Mouse (Mus musculus) kidney, embryonic 16.5 days (tissue): ENCODE data around the gene Nip7. TPM values are rescaled to one million over a fixed set of nuclear protein-coding genes. Genes with fewer than 3 reads are reported as not detected.
A peak's percentile ranks its signal among the peaks of the same experiment; 100 is the strongest.
"Not testable (repeated sequence)": the region's sequence is repeated elsewhere in the genome, so short reads cannot be mapped to it uniquely, and the experiment has no call there.

Experiments
- ATAC-seq: fragments of 200-750 bp; cut with Nextera tagmentation; 2 replicates; pipeline ENCODE4 v1.8.0; 2017; ENCODE audit warnings: moderate TSS enrichment; ENCODE audit not compliant: low FRiP score, low TSS enrichment
- H3K27ac ChIP-seq: fragments of 300-500 bp; sonication (generic); 2 replicates; pipeline ENCODE4 v1.5.1; 2014; ENCODE audit warnings: low read length
- H3K27me3 ChIP-seq: fragments of 300-500 bp; sonication (generic); 2 replicates; pipeline ENCODE4 v1.6.1; 2014; ENCODE audit warnings: low read length, control low read depth, mixed read lengths; ENCODE audit not compliant: insufficient read depth
- H3K36me3 ChIP-seq: fragments of 300-500 bp; sonication (generic); 2 replicates; pipeline ENCODE4 v1.6.1; 2014; ENCODE audit warnings: low read length, control low read depth, mixed read lengths; ENCODE audit not compliant: insufficient read depth
- H3K4me1 ChIP-seq: fragments of 300-500 bp; sonication (generic); 2 replicates; pipeline ENCODE4 v1.6.1; 2014; ENCODE audit warnings: low read length, control low read depth, mixed read lengths; ENCODE audit not compliant: insufficient read depth
- H3K4me2 ChIP-seq: fragments of 300-500 bp; sonication (generic); replicated peaks from 2 replicates; pipeline ENCODE4 v1.6.1; 2014; ENCODE audit warnings: low read depth, low read length
- H3K4me3 ChIP-seq: fragments of 300-500 bp; sonication (generic); 2 replicates; pipeline ENCODE4 v1.5.1; 2014; ENCODE audit warnings: mild to moderate bottlenecking, low read length
- H3K9ac ChIP-seq: fragments of 300-500 bp; sonication (generic); replicated peaks from 2 replicates; pipeline ENCODE4 v1.6.1; 2014; ENCODE audit warnings: low read length
- H3K9me3 ChIP-seq: fragments of 300-500 bp; sonication (generic); 2 replicates; pipeline ENCODE4 v1.6.1; 2016; ENCODE audit warnings: low read length, control low read depth
- WGBS: fragments of 180-500 bp; shearing (Covaris S2); extraction: QIAGEN DNeasy Blood & Tissue Kit; methylation state at CpG from one replicate; pipeline ENCODE4 v1.1.7; 2014; 5-methylcytosine and 5-hydroxymethylcytosine counted together
- microRNA-seq: library from miRNA; unstranded; fragments of <30 nt; microRNA quantifications from one replicate; pipeline ENCODE4, GENCODE M21; 2016
- polyA plus RNA-seq: library from polyadenylated mRNA; unstranded; fragments of >200 nt; fragmentation: Nextera tagmentation; extraction: Ambion mirVana; gene quantifications from 2 replicates; pipeline ENCODE4 v1.2.1, GENCODE M21; 2015

Gene Nip7
- polyA plus RNA-seq, 1 experiment from 2014 or later, result 87.3 TPM

- peaks cover 20% of the 10 kb centered on the region; the same call in 1 of the 2 replicates for H3K4me1 ChIP-seq
- peak overlapping the region; percentile 92 for H3K27ac ChIP-seq
- peak overlapping the region; percentile 89 for H3K9ac ChIP-seq
- H3K4me3 ChIP-seq, result peak overlapping the region; percentile 88
- H3K27me3 ChIP-seq, result no peaks in the 10 kb centered on the region
- no peaks in the 10 kb centered on the region for H3K9me3 ChIP-seq
- peak; percentile 88 for ATAC-seq
- H3K36me3 ChIP-seq, result peaks cover 20% of the 10 kb centered on the region
- H3K4me2 ChIP-seq, result peak overlapping the region; percentile 75
- WGBS, result under 1% methylated on average over 43 of the region's 53 CpGs
Measured at GRCm38 (mm10) chr8:107095717-107096365, 39.2 kb downstream of the Nip7 start.

DNA sequence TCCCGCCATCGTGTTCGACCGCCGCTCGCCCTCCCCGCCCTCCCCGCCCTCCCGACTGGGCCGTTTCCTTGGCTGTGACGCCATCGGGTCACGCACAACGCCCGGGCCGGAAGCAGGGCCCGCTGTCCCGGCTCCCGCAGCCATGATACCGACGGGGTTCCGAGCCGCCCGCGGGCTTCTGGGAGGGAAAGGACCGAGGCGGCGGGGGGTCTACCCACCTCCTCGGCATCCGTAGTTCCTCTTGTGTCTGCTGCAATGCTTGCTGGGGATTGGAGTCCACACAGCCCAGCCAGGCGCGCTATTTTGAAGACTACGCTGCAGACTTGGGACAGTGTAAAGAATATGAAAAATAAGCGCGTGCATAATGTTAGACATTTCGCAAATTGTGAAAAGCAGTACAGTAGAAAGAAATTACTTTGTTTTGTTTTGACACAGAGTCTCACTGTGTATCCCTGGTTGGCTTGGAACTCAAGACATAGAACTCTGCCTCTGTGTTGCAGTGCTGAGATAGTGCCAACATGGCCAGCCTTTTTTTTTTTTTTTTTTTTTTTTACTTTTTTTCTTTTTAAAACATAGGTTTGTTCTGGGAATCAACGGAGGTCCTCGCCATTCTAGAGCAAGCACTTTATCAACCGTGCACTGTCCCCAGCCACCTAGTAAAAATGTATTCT, 39.8 kb downstream of the Nip7 start, which contains the start of gene Terf2:
TSS of gene Terf2 (minus strand) at position 182 of the 671 bp plus-strand sequence.
- Histone ChIP-seq H3K36me3 (peaks cover 14% of the 10 kb centered on the region; the same call in 1 of the 2 replicates), H3K9me3 (no peaks in the 10 kb centered on the region), H3K4me2 (peak within 1 kb of the TSS; percentile 75), H3K4me1 (peaks cover 20% of the 10 kb centered on the region; the same call in 1 of the 2 replicates), H3K27me3 (no peaks in the 10 kb centered on the region), H3K4me3 (peak within 1 kb of the TSS; percentile 88), H3K9ac (peak within 1 kb of the TSS; percentile 89), H3K27ac (peak within 1 kb of the TSS; percentile 92)
- WGBS, result 3% methylated on average over 38 of the region's 39 CpGs
- peak; percentile 95 for ATAC-seq

GRCm38 (mm10) chr8:107100635-107101034, 44.0 kb downstream of the Nip7 start:
- WGBS, result 88% methylated on average over 2 of the region's 2 CpGs
- Histone ChIP-seq H3K27ac (no peak overlapping the region), H3K9ac (no peak overlapping the region), H3K4me1 (0 out of 2 replicates have a peak, but pooled peaks cover 4% of the 10 kb centered on the region), H3K9me3 (no peaks in the 10 kb centered on the region), H3K4me3 (no peak overlapping the region), H3K36me3 (no peaks in the 10 kb centered on the region), H3K27me3 (no peaks in the 10 kb centered on the region), H3K4me2 (no peak overlapping the region)
- ATAC-seq, result no peak

- Histone ChIP-seq H3K4me3 (no peak overlapping the region), H3K4me2 (no peak overlapping the region), H3K27ac (no peak overlapping the region), H3K36me3 (no peaks in the 10 kb centered on the region), H3K27me3 (no peaks in the 10 kb centered on the region), H3K9ac (no peak overlapping the region), H3K4me1 (peaks cover 10% of the 10 kb centered on the region; the same call in 1 of the 2 replicates), H3K9me3 (no peaks in the 10 kb centered on the region)
- 7% methylated on average over 4 of the region's 4 CpGs for WGBS
- no peak for ATAC-seq
Measured at GRCm38 (mm10) chr8:107104547-107104946, 47.9 kb downstream of the Nip7 start.

- H3K4me3 ChIP-seq, H3K9ac ChIP-seq, H3K4me2 ChIP-seq, H3K27me3 ChIP-seq, H3K27ac ChIP-seq, H3K9me3 ChIP-seq, ATAC-seq, H3K36me3 ChIP-seq: not testable (repeated sequence)
- H3K4me1 ChIP-seq, result peaks cover 17% of the 10 kb centered on the region; the same call in 1 of the 2 replicates
- 95% methylated on average over 5 of the region's 5 CpGs for WGBS
Measured at GRCm38 (mm10) chr8:107108089-107108488, 51.4 kb downstream of the Nip7 start.

DNA sequence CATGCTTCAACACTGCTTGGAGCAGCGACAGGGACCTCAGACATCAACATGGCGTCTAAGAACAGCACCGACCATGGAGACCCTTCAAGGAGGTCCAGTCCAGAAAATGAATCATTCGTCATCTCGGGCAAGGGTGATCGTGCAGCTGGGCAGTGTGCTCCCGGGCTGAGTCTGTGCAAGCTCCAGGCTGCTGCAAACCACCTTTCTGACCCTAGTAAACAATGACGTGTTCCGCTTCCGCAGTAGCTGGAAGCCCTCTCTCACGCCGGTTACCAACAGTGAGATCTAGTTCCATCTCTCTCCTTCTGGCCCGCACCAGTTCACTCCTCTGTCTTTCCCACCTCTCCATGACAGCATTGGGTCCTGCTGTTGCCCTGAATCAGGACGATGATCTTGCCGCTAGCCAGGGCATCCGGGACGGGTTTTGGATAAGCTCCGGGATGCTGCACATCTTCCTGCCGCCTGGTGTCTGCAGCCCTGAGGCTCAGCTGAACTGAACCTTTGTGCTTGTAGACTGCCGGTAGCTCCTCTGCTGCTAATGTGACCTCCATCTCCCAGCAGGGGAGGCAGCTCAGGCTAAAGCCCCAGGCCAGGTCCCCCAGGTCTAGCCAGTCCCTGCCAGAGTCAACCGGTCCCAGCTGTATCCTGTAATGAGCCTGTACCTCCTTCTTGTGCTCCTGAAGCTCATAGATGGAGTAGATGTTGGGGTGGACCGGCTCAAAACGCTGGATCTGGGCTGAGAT, 52.5 kb downstream of the Nip7 start:
- Histone ChIP-seq H3K4me1 (peaks cover 21% of the 10 kb centered on the region), H3K27ac (no peak overlapping the region), H3K9me3 (no peaks in the 10 kb centered on the region), H3K4me3 (no peak overlapping the region), H3K27me3 (no peaks in the 10 kb centered on the region), H3K4me2 (peak overlapping the region; percentile 18; the same call in 1 of the 2 replicates), H3K9ac (peak overlapping the region; percentile 16; the same call in 1 of the 2 replicates), H3K36me3 (no peaks in the 10 kb centered on the region)
- ATAC-seq, result no peak
- 65% methylated on average over 23 of the region's 23 CpGs for WGBS

DNA sequence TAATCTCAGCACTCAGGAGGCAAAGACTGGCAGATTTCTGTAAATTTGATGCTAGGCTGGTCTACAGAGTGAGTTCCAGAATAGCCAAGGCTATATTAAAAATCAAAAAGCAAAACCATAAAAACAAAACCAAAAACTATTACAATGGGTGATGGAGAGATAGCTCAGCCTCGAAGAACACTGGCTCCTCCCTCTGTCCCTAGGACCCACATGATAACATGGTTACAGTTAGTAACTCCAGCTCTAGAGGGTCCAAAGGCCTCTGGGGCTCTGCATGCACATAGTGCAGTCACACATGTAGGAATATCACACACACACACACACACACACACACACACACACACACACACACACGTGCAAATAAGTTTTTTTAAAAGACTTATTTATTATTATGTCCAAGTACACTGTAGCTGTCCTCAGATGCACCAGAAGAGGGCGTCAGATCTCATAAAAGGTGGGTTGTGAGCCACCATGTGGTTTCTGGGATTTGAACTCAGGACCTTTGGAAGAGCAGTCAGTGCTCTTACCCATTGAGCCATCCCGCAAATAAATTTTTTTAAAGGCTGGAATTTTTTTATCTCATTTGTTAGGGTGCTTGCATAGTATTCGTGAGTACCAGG, 53.2 kb downstream of the Nip7 start:
- no peak for ATAC-seq
- peaks cover 28% of the 10 kb centered on the region for H3K4me1 ChIP-seq
- H3K4me3 ChIP-seq, result no peak overlapping the region
- H3K4me2 ChIP-seq, result no peak overlapping the region
- no peak overlapping the region for H3K9ac ChIP-seq
- no peaks in the 10 kb centered on the region for H3K9me3 ChIP-seq
- 78% methylated on average over 5 of the region's 5 CpGs for WGBS
- H3K36me3 ChIP-seq, result no peaks in the 10 kb centered on the region
- H3K27me3 ChIP-seq, result no peaks in the 10 kb centered on the region
- no peak overlapping the region for H3K27ac ChIP-seq

Small RNA genes lying within 50 kb of the gene (microRNA-seq; reads per million reads assigned to microRNA genes)
- 0.95 reads per million for gene Mir7075

Other genes starting within 250 kb of the Nip7 start
- 1.5 and 1.6 TPM in 2 replicates for gene Has3, start 186.6 kb upstream of the Nip7 start, polyA plus RNA-seq
- 84.3 and 91.4 TPM in 2 replicates for gene Utp4, start 163.2 kb upstream of the Nip7 start, polyA plus RNA-seq
- gene Sntb2, start 121.1 kb upstream of the Nip7 start, polyA plus RNA-seq, result 12.2 and 15.9 TPM in 2 replicates
- 68.0 and 68.8 TPM in 2 replicates for gene Vps4a, start 25.7 kb upstream of the Nip7 start, polyA plus RNA-seq
- 56.0 and 59.8 TPM in 2 replicates for gene Pdf, start 8.3 kb upstream of the Nip7 start, polyA plus RNA-seq
- gene Cog8, start 188 bp upstream of the Nip7 start, polyA plus RNA-seq, result 35.0 and 35.6 TPM in 2 replicates
- 25.3 and 27.7 TPM in 2 replicates for gene Tmed6, start 8.8 kb downstream of the Nip7 start, polyA plus RNA-seq
- 14.8 and 18.2 TPM in 2 replicates for gene Terf2, start 39.7 kb downstream of the Nip7 start, polyA plus RNA-seq
- gene Cyb5b, start 93.8 kb downstream of the Nip7 start, polyA plus RNA-seq, result 138 and 144 TPM in 2 replicates
- 21.0 and 28.9 TPM in 2 replicates for gene Nfat5, start 236.6 kb downstream of the Nip7 start, polyA plus RNA-seq